Mouse (Mus musculus) forebrain, embryonic 11.5 days (tissue): ENCODE data around the gene Senp6. TPM values are rescaled to one million over a fixed set of nuclear protein-coding genes. Genes with fewer than 3 reads are reported as not detected.
"Not testable (repeated sequence)": the region's sequence is repeated elsewhere in the genome, so short reads cannot be mapped to it uniquely, and the experiment has no call there.

Source experiments
- ATAC-seq: fragments of 200-750 bp; cut with Nextera tagmentation; replicated peaks from 2 replicates; pipeline ENCODE4 v1.8.0; 2017; ENCODE audit warnings: moderate TSS enrichment; ENCODE audit not compliant: low FRiP score
- DNase-seq: peaks from one replicate; pipeline ENCODE4 v3.0.0-alpha.2; 2017; ENCODE audit warnings: low spot score
- H3K27ac ChIP-seq: fragments of 300-500 bp; sonication (generic); 2 replicates; pipeline ENCODE4 v1.5.1; 2014; ENCODE audit warnings: low read depth, low read length
- H3K27me3 ChIP-seq: fragments of 300-500 bp; sonication (generic); 2 replicates; pipeline ENCODE4 v1.6.1; 2014; ENCODE audit warnings: mild to moderate bottlenecking, low read length, mixed read lengths; ENCODE audit not compliant: control insufficient read depth, insufficient read depth
- H3K36me3 ChIP-seq: fragments of 300-500 bp; sonication (generic); 2 replicates; pipeline ENCODE4 v1.6.1; 2014; ENCODE audit warnings: mild to moderate bottlenecking, low read length, moderate library complexity, mixed read lengths; ENCODE audit not compliant: control insufficient read depth, insufficient read depth
- H3K4me1 ChIP-seq: fragments of 300-500 bp; sonication (generic); replicated peaks from 2 replicates; pipeline ENCODE4 v1.6.1; 2014; ENCODE audit warnings: low read length, mixed read lengths; ENCODE audit not compliant: control insufficient read depth, insufficient read depth
- H3K4me2 ChIP-seq: fragments of 300-500 bp; sonication (generic); 2 replicates; pipeline ENCODE4 v1.6.1; 2014; ENCODE audit warnings: low read depth, mild to moderate bottlenecking, low read length, moderate library complexity, mixed read lengths; ENCODE audit not compliant: severe bottlenecking
- H3K4me3 ChIP-seq: fragments of 300-500 bp; sonication (generic); 2 replicates; pipeline ENCODE4 v1.5.1; 2014; ENCODE audit warnings: low read depth, low read length
- H3K9ac ChIP-seq: fragments of 300-500 bp; sonication (generic); 2 replicates; pipeline ENCODE4 v1.6.1; 2014; ENCODE audit warnings: low read length
- H3K9me3 ChIP-seq: fragments of 300-500 bp; sonication (generic); 2 replicates; pipeline ENCODE4 v1.6.1; 2016; ENCODE audit warnings: low read length, mixed read lengths; ENCODE audit not compliant: control insufficient read depth
- WGBS: fragments of 180-500 bp; shearing (Covaris S2); extraction: QIAGEN DNeasy Blood & Tissue Kit; methylation state at CpG from one replicate; pipeline ENCODE4 v1.1.7; 2014; 5-methylcytosine and 5-hydroxymethylcytosine counted together
- polyA plus RNA-seq: library from polyadenylated mRNA; unstranded; fragments of >200 nt; fragmentation: Nextera tagmentation; extraction: Ambion mirVana; gene quantifications from 2 replicates; pipeline ENCODE4 v1.2.1, GENCODE M21; 2014

The Senp6 gene
- polyA plus RNA-seq, 1 experiment from 2014 or later = 65.9 TPM

DNA sequence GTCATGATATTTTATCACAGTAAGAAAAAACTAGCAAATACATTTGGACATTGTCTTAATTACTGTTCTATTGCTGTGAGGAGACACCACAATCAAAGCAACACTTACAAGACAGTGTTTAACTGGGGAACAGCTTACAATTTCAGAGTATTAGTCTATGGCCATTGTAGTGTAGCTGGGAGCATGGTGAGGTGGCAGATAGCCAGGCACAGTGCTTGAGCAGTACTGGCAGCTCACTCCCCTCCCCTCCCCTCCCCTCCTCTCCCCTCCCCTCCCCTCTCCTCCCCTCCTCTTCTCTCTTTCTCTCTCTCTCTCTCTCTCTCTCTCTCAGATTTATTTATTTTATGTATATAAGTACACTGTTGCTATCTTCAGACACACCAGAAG, 28.7 kb upstream of the Senp6 start:
- DNase-seq (no peak), ATAC-seq (no peak)
- Histone ChIP-seq H3K4me2 (no peak overlapping the region), H3K4me3 (no peak overlapping the region), H3K36me3 (no peaks in the 10 kb centered on the region), H3K9ac (no peak overlapping the region), H3K27me3 (no peaks in the 10 kb centered on the region), H3K27ac (no peak overlapping the region), H3K9me3 (no peaks in the 10 kb centered on the region), H3K4me1 (no peaks in the 10 kb centered on the region)

DNA sequence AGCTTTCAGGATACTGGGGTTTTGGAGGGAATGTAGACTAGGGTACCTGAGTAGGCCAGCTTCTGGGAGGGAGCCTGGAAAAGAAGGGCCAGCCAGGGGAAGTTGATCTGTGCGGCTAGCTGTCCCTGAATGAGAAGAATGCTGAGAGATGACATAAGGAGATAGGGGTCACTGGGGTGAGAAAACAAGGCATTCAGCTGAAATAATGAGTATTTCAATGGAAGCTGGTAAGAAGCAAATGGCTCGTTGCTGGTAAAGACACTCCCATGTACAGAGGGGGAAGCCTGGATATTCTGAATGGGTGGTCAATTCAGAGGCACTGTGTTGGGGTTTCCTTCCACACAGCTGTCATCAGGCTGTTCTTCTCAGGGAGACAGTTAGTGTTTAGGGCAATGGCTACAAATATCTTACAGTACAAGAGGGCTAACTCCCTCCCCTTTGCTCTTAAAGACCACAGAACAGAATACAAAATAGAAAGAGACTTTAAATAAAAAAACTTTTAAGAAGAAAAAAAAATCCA, 27.3 kb upstream of the Senp6 start:
- WGBS = 4% methylated on average over 2 of the region's 2 CpGs
- no peaks in the 10 kb centered on the region for H3K4me1 ChIP-seq
- H3K9ac ChIP-seq = no peak overlapping the region
- no peaks in the 10 kb centered on the region for H3K36me3 ChIP-seq
- no peak overlapping the region for H3K4me2 ChIP-seq
- H3K27ac ChIP-seq = no peak overlapping the region
- no peak overlapping the region for H3K4me3 ChIP-seq
- H3K27me3 ChIP-seq = no peaks in the 10 kb centered on the region
- no peaks in the 10 kb centered on the region for H3K9me3 ChIP-seq
- no peak for DNase-seq
- ATAC-seq = no peak

DNA sequence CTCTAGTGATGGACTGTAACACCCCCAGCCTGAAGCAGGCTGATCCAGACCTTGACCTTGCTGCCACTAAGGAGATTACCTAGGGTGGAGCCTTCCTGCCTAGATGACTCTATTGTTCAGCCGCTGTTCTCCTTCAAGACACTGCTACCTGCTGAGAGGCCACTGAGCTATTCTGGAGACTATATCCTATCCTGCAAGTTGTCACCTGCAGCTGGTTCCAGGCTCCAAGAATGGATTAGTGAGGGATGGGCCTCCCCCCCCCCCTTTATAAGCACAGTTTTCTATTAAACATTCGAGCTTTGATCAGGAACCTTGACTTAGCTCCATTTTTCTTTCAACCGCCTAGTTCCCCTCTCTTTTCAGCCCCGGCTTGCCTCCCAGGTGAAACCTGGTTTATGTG, 22.4 kb upstream of the Senp6 start:
- not testable (repeated sequence) for H3K27ac ChIP-seq, H3K4me1 ChIP-seq, H3K4me3 ChIP-seq, H3K9ac ChIP-seq, DNase-seq, H3K9me3 ChIP-seq, H3K36me3 ChIP-seq, ATAC-seq, H3K4me2 ChIP-seq, H3K27me3 ChIP-seq
- WGBS = 80% methylated on average over 4 of the region's 4 CpGs

DNA sequence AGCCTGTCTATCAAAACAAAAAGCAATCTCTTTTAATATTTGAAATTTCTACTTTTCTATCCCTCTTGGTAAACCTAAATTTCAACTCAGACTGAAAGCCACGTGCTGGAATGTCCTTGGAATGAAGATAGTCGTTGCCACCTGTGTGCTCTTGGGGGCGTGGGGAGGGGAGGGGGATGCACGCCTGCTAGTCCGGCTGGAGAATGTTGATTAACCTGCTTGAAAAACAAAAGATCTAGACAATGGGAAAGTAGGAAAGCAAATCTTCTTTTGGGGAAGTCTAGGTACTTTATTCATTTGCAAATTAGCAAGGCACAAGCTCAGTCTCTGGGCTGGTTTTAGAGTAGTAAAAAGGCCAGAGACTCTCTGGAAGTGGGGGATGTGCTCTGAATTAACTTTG, 17.4 kb upstream of the Senp6 start:
- 34% methylated on average over 5 of the region's 5 CpGs for WGBS
- H3K9me3 ChIP-seq, H3K27ac ChIP-seq, ATAC-seq, H3K9ac ChIP-seq, H3K4me1 ChIP-seq, DNase-seq, H3K36me3 ChIP-seq, H3K4me3 ChIP-seq, H3K4me2 ChIP-seq, H3K27me3 ChIP-seq: not testable (repeated sequence)

DNA sequence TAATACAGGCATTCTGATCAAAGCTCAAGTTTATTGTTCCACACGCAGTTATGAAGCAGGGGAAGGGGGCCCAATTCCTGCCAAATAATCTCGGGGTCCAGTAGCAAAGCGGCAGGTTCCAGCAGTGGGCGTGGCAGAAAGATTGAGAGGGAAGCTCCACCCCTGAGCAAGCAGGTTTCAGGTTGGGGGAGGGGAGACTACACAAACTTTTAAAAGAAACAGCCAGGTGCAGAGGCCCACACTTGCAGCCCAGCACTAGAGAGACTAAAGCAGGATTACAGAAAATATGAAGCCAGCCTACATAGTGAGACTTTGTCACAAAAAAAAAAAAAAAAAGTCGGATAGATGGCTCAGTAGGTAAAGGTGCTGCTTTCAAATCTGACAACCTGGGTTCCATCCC, 13.8 kb upstream of the Senp6 start:
- no peaks in the 10 kb centered on the region for H3K27me3 ChIP-seq
- no peak overlapping the region for H3K4me3 ChIP-seq
- 92% methylated on average over 5 of the region's 5 CpGs for WGBS
- ATAC-seq (no peak), DNase-seq (no peak)
- H3K4me2 ChIP-seq = no peak overlapping the region
- no peaks in the 10 kb centered on the region for H3K4me1 ChIP-seq
- 0 out of 2 replicates have a peak, but pooled peaks cover 2% of the 10 kb centered on the region for H3K9me3 ChIP-seq
- no peak overlapping the region for H3K9ac ChIP-seq
- no peak overlapping the region for H3K27ac ChIP-seq
- H3K36me3 ChIP-seq = no peaks in the 10 kb centered on the region

DNA sequence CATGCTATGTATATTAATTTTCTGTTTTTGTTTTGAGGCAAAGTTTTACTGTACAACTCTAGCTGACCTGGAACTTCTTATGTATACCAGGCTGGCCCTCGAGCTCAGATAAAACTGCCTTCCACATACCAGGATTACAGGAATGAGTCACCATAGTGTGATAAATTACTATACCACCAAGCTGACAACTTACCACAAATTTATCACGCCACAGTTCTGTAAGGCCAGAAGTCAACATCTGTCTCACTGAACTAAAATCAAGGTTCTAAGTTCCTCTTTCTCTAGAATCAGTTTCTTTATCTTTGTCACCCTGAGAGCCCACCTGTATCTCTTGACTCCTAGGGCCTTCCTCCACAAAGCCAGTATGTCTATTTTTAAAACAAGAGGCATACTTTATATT, 9.0 kb upstream of the Senp6 start:
- no peaks in the 10 kb centered on the region for H3K36me3 ChIP-seq
- H3K4me2 ChIP-seq = no peak overlapping the region
- no peaks in the 10 kb centered on the region for H3K4me1 ChIP-seq
- 90% methylated on average over 2 of the region's 2 CpGs for WGBS
- ATAC-seq (no peak), DNase-seq (no peak)
- H3K4me3 ChIP-seq = no peak overlapping the region
- H3K9me3 ChIP-seq = 0 out of 2 replicates have a peak, but pooled peaks cover 2% of the 10 kb centered on the region
- H3K9ac ChIP-seq = no peak overlapping the region
- no peak overlapping the region for H3K27ac ChIP-seq
- H3K27me3 ChIP-seq = no peaks in the 10 kb centered on the region

DNA sequence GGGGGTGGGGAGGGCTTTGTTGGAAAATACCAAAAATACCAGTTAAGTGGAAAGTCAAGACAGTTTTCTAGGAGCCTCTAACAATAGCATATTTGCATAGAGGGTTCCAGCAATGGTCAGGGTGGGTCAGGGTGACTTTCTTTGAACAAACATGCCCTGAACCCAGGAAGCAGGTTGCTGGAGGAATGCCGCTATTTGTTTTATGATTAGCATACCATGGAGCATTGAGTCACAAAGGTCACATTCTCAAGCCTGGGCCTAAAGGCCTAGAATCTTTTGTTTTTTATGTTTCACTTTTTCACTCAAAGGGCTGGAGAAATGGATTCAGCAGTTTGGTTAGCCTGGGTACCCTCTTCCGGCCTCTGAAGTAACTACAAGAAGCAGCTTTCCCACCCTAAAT, 1.2 kb upstream of the Senp6 start:
- not testable (repeated sequence) for H3K36me3 ChIP-seq, H3K9ac ChIP-seq, H3K27ac ChIP-seq, DNase-seq, H3K4me1 ChIP-seq, ATAC-seq, H3K4me2 ChIP-seq, H3K9me3 ChIP-seq, H3K27me3 ChIP-seq, H3K4me3 ChIP-seq
- 85% methylated on average over 2 of the region's 2 CpGs for whole genome bisulfite sequencing

DNA sequence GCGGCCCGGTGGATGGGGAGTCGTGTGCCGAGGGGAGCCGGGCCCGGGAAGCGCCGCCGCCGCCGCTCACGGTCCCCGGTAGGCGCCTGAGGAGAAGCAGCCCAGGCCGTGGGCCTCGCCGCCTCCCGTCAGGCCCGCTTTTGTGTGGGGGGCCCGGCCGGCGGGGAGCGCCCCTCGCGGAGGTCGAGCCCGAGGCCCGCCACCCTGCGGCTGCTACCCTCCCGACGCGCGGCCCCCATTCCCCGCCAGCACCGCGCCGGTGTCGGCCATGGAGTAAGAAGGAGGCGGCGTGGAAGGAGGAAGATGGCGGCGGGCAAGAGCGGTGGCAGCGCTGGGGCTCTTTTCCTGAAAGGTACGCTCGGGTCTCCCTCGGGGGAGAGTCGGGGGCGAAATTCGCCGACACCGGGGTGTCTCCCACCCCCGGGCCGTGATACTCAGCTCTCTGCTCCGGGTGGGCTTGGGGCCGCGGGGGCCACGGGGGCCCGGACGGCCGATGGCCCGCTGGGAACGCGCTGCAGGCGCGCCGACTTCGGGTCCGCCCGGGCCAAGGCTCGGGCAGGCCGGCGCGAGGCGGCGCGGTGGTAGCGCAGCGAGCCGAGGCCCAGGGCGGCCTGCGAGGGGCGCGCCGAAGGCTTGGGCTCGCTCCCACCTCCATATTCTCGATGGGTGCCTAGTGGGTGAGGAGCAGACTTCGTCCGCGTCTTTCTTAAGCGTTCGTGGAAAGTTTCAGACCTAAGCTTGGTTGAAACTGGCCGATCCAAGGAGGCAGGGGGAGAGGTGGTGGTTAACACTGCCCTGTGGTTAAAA, 721 bp downstream of the Senp6 start:
- Histone ChIP-seq H3K9me3 (no peaks in the 10 kb centered on the region), H3K36me3 (no peaks in the 10 kb centered on the region), H3K4me1 (no peaks in the 10 kb centered on the region), H3K27ac (peak overlapping the region; percentile 99), H3K4me2 (peak overlapping the region; percentile 57), H3K27me3 (no peaks in the 10 kb centered on the region), H3K9ac (peak overlapping the region; percentile 100), H3K4me3 (peak overlapping the region; percentile 91)
- under 1% methylated on average over 82 of the region's 93 CpGs for WGBS
- DNase-seq (peak; percentile 87), ATAC-seq (peak; percentile 85)

DNA sequence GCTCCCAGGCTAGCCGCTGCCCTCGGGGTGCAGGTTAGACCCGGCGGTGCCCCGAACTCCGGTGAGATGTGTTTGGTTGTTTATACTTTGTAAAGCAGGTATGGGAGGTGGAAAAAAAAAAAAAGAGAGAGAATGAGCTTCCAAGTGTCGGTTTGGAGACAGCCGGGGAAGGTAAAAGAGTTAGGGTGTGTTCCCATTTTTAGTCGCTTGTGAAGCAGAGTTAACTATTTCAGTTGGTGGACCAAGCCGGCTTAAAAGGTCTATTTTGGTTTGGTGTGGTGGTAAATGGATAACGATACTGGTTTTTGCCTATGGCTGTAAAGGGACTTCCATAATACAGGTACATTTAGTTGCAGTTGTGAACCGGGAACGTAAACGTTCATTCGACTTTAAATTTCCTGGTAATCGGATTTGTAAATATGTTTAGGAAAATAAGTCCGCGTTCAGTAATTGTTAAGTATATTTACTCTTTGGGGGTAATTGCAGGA, 1.4 kb downstream of the Senp6 start:
- no peak for DNase-seq
- 2% methylated on average over 18 of the region's 18 CpGs for WGBS
- H3K36me3 ChIP-seq = no peaks in the 10 kb centered on the region

More for the DNA sequence above, 1.4 kb downstream of the Senp6 start:
- no peak for ATAC-seq
- peak overlapping the region; percentile 99; the same call in 1 of the 2 replicates for H3K27ac ChIP-seq
- H3K9ac ChIP-seq = peak overlapping the region; percentile 100
- peak overlapping the region; percentile 91 for H3K4me3 ChIP-seq
- peak overlapping the region; percentile 57 for H3K4me2 ChIP-seq
- no peaks in the 10 kb centered on the region for H3K9me3 ChIP-seq
- no peaks in the 10 kb centered on the region for H3K4me1 ChIP-seq
- no peaks in the 10 kb centered on the region for H3K27me3 ChIP-seq
